Mouse (Mus musculus): ENCODE data around the gene Cask.

DNA sequence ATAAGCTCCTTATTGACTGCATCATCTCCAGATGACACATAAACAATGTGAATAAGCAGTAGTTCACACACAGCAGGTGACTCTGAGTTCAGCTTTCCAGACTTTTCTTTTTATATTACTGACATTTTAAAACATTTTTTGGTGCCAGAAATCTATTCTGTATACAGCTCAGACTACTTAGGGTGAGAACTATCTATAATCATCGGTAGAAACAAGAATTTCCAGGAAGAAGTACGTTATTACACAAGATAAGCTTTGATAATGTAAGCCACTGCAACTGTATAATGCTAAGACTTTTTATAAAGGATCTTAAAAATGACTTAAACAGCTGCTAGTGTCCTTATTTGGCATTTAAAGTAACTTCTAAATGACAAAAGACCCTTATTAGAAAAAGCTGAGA is 239.1 kb downstream of the Cask start:
- no peak for TF ChIP-seq CTCF (IDR thresholded peaks at IDR 0.05; ENCODE audit: control insufficient read depth, insufficient read depth, low read length)
- TF ChIP-seq POLR2A (IDR thresholded peaks at IDR 0.05; ENCODE audit: borderline replicate concordance, control insufficient read depth, low read depth, low read length), result no peak
